Mouse (Mus musculus): Measurements from ENCODE around the gene Ccdc137. TPM values are rescaled to one million over a fixed set of nuclear protein-coding genes. Genes with fewer than 3 reads are reported as not detected.

The Ccdc137 gene
- total RNA-seq, 2 experiments from 2014 or later, result 23.1 TPM

DNA sequence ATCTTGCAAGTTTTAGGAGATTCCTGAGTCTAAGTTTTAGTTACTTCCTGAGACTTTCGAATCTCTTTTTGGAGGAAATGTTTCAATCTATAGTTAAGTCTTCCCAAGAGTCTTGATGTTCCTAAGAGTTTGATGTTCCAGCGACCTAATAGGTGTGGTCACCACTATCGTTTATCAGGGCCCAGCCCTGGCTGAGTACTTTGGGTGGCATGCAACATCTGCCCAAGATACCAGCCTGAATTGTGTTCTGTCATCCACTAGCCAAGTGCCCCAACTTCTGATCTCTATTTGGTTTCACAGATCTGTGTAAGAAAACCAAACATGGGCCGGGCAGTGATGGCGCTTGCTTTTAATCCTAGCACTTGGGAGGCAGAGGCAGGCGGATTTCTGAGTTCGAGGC, 2.5 kb upstream of the Ccdc137 start:
- no peak for DNase-seq (ENCODE audit: low spot score in 2 of 2)
- intact Hi-C loops (cut with DNase I), result no loop called here

DNA sequence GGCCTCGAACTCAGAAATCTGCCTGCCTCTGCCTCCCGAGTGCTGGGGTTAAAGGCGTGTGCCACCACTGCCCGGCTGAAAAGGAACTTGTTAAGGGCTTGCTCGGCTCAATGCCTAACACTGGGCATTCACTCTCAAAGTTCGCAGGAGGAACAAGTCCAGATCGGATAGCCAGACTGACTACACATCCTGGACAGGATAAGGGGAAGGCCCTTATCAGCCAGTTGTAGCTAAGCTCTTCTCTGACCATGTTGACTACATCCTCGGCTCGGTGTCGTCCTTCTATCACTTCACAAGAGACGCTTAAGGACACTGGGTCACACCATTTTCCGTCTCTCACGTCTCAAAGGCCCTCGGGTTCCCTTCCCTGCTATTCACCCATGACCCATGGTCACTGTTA, 545 bp upstream of the Ccdc137 start:
- intact Hi-C loops (cut with DNase I), result no loop called here
- DNase-seq (ENCODE audit: low spot score in 2 of 2), result no peak

GRCm38 (mm10) chr11:120458847-120459597, 1.1 kb downstream of the Ccdc137 start:
- intact Hi-C loops (cut with DNase I), result no loop called here
- no peak for DNase-seq (ENCODE audit: low spot score in 2 of 2)

GRCm38 (mm10) chr11:120463536-120463935, 5.6 kb downstream of the Ccdc137 start:
- intact Hi-C loops (cut with DNase I), result no loop called here
- no peak for DNase-seq (ENCODE audit: low spot score in 2 of 2)

- intact Hi-C loops (cut with DNase I), result no loop called here
- DNase-seq (ENCODE audit: low spot score in 2 of 2), result no peak
Observed at GRCm38 (mm10) chr11:120464365-120464764, 6.5 kb downstream of the Ccdc137 start.

DNA sequence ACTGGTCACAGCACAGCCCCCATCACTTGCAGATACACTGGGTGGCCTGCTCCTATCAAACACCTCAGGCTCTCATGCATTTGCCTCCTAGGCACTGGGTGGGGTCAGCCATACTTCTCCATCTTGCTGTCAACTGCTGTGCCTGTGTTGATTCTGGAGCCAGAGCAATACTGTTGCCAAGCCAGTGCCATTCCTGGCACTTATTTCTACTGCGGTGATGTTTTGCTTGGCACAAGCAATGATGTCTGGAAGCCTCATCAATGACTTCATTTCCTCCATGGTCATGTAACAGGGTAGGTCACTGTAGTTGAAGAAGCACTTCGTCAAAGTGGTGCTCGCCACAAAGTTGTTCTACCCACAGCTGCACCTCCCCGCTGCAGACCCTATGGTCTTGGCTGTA, 7.6 kb downstream of the Ccdc137 start:
- intact Hi-C loops (cut with DNase I), result no loop called here
- no peak for DNase-seq (ENCODE audit: low spot score in 2 of 2)

DNA sequence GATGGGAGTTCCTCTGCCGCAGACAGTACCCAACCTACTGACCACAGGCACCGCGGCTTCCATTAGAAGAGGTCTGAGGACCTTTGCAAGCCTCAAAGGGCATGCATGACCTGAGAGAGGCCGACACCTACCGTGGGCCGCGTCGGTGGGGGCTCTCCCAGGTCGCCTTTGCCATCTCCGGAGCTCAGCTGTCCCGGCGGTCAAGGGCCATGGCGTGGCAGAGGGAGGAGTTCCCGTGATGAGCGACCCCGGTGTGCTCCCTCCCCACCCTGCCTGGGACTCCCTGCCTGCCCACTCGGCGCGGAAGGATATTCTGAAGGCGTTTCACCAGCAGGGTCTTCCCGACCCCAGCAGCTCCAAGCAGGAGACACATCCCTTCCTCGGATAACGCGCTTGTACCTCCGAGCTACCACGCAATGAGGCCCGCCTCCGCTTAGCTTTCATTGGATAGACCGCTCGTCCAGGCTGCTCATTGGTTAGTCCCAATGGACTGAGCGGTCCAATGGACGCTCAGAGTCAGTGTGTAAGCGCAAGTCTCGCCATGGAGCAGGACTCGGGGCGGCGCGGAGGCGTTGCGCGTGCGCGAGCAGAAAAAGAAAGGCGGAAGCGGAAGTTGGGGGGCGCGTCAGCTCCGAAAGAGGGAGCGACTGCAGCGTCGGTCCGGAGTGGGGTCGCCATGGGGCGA, 9.3 kb downstream of the Ccdc137 start, which contains the start of gene Arl16:
Arl16 (minus strand) TSS at position 557 of the 685 bp plus-strand sequence.
- intact Hi-C loops (cut with DNase I), result no loop called here
- DNase-seq (ENCODE audit: low spot score in 2 of 2), result peak; percentile 96 to 97

- intact Hi-C loops (cut with DNase I), result no loop called here
- DNase-seq (ENCODE audit: low spot score in 2 of 2), result no peak
Observed at GRCm38 (mm10) chr11:120467736-120468092, 9.8 kb downstream of the Ccdc137 start.

- DNase-seq (ENCODE audit: low spot score in 2 of 2), result no peak
- intact Hi-C loops (cut with DNase I), result no loop called here
Observed at GRCm38 (mm10) chr11:120472052-120472451, 14.1 kb downstream of the Ccdc137 start.

- intact Hi-C loops (cut with DNase I), result no loop called here
- DNase-seq (ENCODE audit: low spot score in 2 of 2), result no peak
Observed at GRCm38 (mm10) chr11:120483448-120483934, 25.6 kb downstream of the Ccdc137 start.

DNA sequence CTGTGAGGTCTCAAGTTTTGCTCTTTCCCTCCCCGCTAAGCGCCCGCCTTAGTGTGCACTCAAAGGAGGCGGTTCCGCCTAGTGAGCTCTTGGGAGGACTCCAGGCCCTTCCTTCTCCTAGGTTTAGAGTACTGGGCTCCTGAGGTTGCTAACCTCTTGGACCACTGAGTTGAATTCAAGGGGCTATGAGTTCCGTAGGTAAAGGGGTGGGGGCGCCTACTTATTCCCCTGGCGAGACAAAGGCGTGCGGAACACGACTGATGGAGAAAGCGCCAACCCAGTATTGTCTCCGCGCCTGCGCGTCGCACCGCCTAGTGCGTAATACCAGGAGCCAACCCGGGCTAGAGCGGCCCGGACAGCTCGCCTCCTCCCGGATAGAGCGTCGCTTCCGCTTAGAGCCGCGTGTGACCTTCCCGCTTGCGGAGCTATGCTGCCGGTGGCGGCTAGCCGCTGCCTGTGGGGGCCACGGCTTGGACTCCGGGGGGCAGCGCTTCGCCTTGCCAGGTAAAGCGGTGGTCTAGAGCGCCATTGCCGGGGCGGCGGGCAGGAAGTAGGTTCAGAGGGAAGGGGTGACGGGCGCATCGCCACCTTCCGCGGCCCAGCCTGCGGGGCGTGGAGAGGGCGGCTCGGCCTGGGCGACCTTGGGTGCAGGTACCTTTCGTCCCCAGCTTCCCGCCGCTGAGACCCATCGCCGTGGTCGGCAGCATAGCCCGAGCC, 26.5 kb downstream of the Ccdc137 start, which contains the start of gene Mrpl12:
Mrpl12 (plus strand) TSS at position 349 of the 717 bp plus-strand sequence.
- intact Hi-C loops (cut with DNase I), result no loop called here
- peak; percentile 90 for DNase-seq (ENCODE audit: low spot score in 2 of 2)

DNA sequence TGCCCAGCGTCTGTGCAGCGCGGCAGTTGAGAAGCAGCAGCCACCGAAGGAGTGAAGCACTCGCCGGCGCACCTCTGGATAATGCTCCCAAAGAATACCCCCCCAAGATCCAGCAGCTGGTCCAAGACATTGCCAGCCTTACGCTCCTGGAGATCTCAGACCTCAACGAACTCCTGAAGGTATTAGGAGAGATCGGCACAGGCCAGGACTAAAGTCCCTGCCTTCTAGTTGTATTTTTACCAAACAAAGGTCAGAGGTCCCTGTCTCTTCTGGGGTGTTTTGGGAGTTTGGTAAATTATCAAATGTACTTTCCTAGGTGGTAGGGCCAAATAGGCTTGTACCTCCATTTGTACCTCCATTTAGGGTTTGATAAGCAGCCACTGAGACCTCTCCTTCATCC, 27.3 kb downstream of the Ccdc137 start:
- intact Hi-C loops (cut with DNase I), result no loop called here
- no peak for DNase-seq (ENCODE audit: low spot score in 2 of 2)

DNA sequence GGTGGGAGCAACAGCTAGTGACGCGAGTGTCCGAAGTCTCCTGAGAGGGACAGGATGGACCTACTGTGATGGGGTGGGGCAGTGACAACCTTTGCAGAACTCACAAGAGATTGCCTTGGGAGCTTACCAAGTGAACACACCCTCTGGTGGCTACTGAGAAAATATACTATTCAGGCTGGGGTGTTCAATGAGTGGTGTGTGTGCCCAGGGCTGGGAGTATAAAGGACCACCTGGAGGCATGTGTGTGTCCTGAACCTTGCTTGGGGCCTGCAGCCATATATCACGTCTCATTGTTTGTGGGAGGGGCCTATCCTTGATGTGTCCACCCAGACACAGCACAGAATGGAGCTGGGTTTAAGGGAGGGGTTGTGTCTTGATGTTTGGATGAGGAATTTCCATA, 30.6 kb downstream of the Ccdc137 start:
- no peak for DNase-seq (ENCODE audit: low spot score in 2 of 2)
- intact Hi-C loops (cut with DNase I), result no loop called here

DNA sequence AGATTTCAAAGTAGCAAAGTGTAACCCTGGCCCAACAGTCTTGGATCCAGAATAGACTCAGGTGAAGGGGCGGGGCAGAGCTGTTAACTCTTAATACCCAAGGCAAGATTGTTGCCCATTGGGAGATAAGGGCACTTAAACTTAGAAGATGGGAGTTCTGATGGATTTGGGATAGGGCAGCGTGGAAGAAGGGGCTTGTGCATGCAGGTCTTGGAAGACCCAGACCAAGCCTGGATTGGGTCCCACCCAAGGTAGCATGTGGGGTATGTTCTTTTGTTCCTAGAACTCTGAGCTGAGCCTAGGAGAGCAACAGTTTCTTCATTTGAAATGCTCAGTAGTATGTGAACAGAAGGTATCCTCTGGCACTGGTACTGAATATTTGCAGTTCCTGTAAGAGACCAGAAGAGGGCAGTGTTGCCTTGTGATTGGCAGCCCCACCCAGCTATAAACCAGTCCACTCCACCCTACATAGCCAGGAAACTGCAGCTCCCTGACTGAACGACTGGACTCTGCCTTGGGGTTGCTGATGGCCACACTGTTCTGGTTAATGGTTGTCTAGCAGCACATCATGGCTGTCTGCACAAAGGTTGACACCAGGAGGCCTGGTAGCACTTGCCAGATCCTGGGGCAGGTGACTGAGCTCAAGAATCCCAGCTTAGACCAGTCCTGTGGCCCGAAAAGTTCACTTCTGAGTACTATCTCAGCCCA, 31.3 kb downstream of the Ccdc137 start:
- intact Hi-C loops (cut with DNase I), result no loop called here
- DNase-seq (ENCODE audit: low spot score in 2 of 2), result peak; percentile 71 to 86

- intact Hi-C loops (cut with DNase I), result no loop called here
- no peak for DNase-seq (ENCODE audit: low spot score in 2 of 2)
Observed at GRCm38 (mm10) chr11:120490291-120491046, 32.6 kb downstream of the Ccdc137 start.

- DNase-seq (ENCODE audit: low spot score in 2 of 2), result peak; percentile 85 to 89
- intact Hi-C loops (cut with DNase I), result no loop called here
Observed at GRCm38 (mm10) chr11:120491317-120492023, 33.6 kb downstream of the Ccdc137 start, which contains the start of gene Slc25a10. TSS of gene Slc25a10 (plus strand) at chr11:120491840.

GRCm38 (mm10) chr11:120492024-120492877, 34.3 kb downstream of the Ccdc137 start:
- peak; percentile 38 to 62 for DNase-seq (ENCODE audit: low spot score in 2 of 2)
- intact Hi-C loops (cut with DNase I), result no loop called here
